Mouse (Mus musculus) ovary, adult 18-20 months (tissue): ENCODE results near the gene 1700001L19Rik.

Experiments
- DNase-seq: peaks from one replicate; pipeline ENCODE4 v3.0.0; 2022; ENCODE audit warnings: low spot score, mixed read lengths

The 1700001L19Rik gene

GRCm38 (mm10) chr13:68607652-68608405, 10.6 kb downstream of the 1700001L19Rik start:
- no peak for DNase-seq

- no peak for DNase-seq
Measured at GRCm38 (mm10) chr13:68622792-68623191, 25.6 kb downstream of the 1700001L19Rik start.

- no peak for DNase-seq
Measured at GRCm38 (mm10) chr13:68627041-68627440, 29.8 kb downstream of the 1700001L19Rik start.

GRCm38 (mm10) chr13:68642786-68643185, 45.6 kb downstream of the 1700001L19Rik start:
- DNase-seq, result no peak
